Mouse (Mus musculus) right cerebral cortex, postnatal 36 days (tissue): ENCODE data around the gene Flywch2.

Experiments
- DNase-seq, 2 experiments: peaks; one replicate each; pipeline ENCODE4 v3.0.0; 2022; ENCODE audit warnings: low spot score in 2 of 2, mixed read lengths in 1 of 2

The Flywch2 gene

DNA sequence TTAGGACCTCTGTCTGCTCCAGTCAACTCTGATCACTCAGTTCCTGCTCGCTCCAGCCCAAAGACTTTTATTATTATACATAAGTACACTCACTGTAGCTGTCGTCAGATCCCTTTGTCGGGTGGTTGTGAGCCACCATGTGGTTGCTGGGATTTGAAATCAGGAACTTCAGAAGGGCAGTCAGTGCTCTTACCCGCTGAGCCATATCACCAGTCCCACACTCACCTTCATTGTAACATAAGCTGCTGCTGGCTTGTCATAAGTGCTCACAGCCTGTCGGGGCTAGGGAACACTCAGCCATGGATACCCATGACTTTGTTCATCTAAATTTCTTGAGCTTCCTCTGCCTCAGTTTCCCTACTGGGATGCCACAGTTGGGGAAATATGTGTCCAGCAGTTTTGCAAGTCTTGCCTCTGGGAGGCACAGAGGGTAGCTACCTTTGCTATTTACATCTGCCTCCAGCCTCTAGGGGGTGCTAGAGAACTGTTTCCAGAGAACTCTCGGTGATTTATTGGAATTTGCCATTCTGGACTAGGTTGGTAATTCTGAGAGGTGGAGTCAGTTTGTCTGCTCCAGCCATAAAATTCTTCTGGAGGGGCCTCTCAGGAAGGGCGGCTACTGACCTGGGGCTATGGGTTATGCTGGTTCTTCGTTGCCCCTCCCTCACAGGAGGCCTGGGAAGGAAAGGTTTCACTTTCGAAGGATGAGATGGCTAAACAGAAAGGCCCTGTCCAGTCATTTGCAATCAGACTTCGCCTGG, 37.1 kb downstream of the Flywch2 start:
- DNase-seq, result peak; percentile 52 to 63

DNA sequence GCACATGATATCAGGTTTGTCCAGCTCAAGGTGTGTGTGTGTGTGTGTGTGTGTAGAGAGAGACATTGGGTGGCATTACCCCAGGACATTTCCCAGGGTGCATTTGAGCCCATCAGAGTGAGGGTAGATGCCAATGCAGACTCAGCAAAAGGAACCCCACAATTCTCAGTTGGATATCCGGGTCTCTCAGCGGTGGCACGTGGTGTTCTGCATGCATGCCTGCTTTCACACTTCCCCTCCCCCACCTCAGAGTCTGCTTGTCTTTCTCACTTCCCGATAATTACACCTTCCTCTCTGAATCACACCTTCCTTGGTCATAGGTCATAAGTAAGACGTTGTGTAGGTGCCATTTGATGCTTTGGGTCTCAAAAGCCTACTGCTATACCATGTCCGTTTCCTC, 37.9 kb downstream of the Flywch2 start:
- DNase-seq, result no peak

DNA sequence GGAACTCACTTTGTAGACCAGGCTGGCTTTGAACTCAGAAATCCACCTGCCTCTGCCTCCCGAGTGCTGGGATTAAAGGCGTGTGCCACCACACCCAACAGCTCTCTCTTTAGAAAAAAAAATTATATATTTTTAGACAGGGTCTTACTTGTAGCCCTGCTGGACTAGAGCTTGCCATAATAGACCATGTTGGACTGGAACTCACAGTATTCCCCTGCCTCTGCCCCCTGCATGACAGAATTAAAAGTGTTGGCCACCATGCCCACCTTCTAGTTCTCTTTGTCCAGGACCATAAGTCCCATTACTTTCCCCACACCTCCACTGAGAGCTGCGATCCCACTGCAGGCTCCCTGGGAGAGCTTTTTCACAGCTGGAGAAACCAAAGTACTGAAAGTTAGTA, 38.4 kb downstream of the Flywch2 start:
- no peak for DNase-seq

DNA sequence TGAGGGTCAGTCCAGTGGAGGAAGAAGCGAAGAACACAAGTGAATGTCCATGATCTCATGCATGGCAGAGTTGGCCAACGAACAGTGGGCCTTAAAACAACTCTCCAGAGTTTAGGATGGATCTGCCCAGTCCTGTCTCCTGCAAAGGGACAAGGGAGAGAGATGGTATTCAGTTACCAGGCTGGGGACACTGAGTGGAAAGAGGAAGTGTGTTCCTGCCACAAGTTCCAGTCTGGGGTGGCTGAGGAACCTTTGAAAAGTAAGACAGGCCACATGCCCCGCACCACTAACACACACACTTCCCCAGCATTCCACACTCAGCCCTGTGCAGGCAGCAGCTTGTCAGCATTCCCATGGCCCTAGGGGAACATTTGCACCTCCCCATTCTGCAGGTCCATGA, 39.1 kb downstream of the Flywch2 start:
- no peak for DNase-seq

DNA sequence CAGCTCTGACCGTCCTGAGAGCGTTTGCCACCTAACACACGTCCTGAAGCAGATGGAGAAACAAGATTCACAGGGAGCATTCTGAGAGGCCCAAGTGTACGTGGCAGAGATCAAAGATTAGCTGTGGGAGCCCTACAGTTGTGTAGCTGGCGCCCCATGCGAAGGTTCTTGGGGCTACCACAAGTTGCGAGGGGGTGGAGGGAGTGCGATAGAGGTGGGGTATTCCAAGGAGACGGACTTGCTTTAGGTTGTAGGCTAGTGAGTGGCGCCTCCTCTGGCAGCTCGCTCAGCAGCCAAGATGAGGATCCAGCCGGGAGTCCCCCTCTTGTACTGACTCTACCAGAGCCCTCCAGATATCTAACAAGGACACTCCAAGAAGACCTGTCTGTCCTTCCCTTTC, 39.6 kb downstream of the Flywch2 start:
- DNase-seq, result no peak

DNA sequence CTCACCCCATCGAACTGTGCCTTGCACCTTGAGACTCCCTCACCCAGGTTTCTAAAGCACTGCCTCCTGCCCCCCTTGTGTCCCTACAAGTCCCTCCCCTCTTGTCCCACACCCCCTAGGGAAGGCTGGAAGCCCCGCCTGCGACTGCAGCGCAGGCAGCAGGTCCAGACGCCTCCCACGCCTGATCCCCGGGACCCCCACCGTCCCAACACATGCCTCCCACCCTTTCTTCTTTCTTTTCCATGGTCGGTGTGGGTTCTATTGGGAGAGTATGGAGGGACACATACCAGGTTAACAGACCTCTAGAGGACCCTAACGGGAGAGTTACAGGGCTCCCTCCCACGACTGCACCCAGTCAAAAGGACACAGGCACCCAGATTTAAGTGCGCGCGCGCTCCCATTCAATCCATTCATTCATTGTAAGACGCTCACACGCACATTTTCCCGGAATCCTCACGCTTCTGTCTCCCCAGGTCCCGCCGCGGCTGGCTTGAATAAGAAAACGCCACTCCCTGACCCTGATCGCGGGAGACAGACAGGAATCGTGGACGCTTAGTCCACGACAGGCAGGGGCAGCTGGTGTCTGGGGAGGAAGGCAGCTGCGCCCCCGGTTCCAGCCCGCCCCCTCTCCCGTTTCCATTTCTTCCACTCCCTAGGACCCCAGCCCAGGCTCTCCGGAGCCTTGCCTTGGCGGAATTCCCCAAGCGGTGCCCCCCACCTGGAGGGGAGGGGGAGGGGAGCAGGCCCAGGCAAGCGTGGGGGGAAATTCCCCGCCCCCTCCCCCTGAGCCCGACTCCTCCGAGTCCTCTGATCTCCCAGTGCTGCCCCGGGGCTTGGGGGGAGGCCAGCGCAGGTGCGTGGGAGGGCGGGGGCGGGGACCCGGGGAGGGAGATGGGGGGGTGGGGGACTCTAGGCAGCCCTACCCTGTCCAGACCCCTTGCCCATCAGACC, 40.3 kb downstream of the Flywch2 start, which contains the start of gene Kremen2:
Kremen2 (minus strand) TSS at position 533 of the 951 bp plus-strand sequence.
- no peak for DNase-seq

DNA sequence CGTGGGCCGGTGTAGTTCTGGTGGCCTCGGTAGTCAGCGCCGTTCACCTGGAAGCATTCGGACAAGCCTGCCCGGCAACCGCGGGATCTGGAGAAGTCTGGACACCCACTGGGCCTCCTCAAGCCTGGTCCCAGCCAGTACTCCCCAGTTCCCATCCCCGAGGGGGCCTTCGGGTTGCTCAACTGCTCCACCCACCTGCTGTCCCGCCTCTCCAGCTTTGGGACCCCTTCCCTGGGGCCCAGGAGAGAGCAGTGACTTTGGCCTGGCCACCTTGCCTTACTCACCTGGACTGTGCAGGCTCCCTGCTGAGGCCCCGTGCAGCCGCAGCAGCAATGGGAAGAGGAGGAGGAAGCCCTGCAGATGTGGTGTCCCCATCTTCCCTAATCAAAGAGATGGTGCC, 41.2 kb downstream of the Flywch2 start:
- DNase-seq, result no peak

DNA sequence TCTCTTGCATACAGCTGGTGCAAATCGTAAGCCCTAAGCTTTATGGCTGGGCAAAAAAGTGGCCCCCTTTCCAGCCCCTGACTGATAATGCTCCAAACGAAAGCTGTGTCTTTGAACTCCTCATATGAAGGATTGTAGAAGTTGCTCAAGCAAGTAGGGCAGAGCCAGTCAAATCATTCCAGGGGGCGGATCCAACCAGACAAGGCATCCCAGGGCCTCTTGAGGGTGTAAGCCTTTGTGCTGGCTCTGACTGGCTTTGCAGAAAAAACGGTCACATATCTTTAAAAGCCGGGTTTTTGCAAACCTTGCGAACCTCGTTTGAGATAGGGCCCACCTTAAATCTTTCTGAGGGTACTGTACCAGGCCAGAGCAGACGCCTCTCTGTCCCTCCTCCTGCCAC, 41.8 kb downstream of the Flywch2 start:
- no peak for DNase-seq

DNA sequence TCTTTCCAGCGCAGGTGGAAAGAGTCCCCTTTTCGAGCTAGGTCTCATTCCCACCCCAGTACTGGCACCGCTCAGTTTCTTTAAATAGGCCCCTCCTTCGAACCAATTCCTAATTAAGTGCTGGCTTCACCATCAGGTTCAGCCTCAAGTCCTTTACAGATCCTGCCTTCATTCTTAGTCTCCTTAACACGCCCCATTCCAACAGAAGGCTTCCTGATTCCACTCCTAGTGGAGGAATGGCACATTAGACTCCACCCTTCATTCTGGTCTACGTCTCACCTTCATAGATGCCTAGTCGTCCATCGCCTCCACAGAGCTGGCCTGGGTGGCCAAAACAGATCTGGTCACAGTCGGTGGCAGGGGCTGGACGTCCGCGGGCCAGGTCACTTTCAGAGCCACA, 42.9 kb downstream of the Flywch2 start:
- no peak for DNase-seq

DNA sequence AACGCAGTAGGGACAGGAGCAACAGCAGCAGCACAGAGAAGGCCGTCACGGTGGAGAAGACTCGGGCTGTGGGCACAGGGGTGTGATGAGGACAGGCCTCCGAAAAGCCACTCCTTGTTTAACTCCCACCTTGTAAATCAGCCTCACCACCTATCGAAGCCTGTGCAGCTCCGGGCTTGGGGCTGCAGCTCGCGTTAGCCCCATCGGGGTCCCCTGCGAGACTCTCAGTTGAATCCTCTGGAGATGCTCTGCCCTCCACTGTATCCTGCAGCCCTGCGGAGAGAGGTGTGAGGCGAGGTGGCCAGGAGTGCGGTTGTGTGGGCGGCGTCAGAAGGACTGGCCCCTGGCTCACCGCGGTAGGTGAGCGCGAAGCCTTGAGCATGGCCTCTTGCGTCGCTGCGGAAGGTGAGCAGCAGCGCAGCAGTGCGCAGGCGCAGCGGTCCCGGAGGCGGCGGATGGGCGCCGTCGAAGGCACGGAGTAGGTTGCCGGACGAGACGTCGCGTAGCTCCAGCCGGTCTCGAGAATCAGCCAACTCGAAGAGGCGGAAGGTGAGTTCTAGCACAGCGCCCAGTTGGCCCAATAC, 43.6 kb downstream of the Flywch2 start:
- no peak for DNase-seq

DNA sequence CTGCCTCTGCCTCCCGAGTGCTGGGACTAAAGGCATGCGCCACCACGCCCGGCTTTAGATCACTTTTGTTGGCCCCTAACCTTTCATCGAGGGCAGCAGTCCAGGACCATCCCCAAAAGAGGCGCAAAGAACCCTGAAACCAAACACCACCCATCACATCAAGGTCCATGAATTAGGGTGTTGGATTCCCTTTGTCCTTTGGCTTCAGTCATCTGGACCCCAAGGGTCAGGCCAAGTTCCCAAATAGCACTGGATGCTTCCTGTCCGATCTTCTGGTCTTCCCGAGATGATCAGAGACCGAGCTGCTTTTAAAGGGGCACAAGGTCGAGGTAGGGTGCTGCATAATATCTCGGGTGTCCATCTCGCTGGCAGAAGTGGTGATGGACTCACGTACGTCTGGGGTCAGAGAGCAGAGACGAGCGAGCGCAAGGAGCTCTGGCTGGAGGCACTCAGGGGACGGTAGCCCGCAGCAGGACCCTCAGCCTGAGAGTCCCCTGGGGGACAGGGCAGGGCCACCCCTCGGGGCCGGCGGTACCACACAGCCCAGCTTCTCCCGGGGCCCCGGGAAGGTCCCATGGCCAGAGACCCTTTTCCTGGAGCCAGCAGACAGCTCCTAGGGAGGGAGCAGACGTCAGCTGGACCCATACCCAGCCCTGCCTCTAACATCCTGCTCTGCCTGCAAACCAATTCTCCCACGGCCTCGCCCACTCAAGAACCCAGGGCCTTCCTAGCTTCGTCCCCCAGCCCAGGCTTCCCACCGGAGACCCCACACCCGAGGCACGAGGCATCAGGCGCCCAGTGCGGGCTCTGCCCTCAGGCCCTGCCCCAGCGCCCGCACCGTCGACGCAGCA, 44.3 kb downstream of the Flywch2 start:
- no peak for DNase-seq

DNA sequence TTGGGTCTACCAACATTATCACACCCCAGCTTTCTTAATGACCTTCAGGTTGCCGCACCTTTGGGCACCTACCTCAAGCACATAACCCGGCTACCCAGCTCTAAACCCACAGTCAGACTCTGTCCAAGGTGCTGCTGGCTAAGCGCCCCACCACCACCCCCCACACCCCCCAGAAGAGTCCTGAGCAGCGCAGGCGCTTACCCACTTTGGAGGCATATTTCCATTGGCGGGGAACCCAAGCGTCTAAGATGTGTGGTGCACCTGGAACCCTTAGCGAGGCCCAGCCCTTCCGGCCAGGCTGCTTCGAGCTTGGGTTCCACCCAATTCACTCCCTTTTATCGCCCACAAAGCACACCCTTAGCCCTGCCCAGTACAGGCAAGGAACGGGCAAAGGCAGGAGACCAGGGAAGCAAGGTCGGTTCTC, 45.3 kb downstream of the Flywch2 start, which contains the start of gene Paqr4:
Paqr4 (minus strand) TSS at position 270 of the 424 bp plus-strand sequence.
- DNase-seq, result no peak

DNA sequence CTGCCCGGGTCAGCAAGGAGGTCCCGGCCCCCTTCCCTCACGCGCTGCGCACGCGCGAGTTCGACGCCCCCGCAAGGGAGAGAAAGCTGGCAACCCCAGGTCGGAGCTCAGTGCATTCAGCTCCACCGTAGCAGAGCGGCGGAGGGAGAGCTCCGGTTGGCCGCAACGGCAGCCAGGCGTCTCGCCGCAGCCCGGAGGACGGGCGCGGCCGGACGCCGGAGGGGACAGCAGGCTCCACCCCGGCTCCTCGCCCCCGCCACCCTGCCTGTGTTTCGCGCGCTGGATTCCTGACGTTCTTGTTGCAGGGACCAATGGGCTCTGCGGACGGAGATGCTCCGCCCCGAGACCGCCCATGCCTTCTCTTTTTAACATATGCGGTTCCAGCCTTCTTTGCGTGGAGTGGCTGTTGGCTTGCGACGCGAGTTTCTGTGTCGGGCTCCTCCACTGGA, 45.7 kb downstream of the Flywch2 start:
- DNase-seq, result peak; percentile 92 to 94

DNA sequence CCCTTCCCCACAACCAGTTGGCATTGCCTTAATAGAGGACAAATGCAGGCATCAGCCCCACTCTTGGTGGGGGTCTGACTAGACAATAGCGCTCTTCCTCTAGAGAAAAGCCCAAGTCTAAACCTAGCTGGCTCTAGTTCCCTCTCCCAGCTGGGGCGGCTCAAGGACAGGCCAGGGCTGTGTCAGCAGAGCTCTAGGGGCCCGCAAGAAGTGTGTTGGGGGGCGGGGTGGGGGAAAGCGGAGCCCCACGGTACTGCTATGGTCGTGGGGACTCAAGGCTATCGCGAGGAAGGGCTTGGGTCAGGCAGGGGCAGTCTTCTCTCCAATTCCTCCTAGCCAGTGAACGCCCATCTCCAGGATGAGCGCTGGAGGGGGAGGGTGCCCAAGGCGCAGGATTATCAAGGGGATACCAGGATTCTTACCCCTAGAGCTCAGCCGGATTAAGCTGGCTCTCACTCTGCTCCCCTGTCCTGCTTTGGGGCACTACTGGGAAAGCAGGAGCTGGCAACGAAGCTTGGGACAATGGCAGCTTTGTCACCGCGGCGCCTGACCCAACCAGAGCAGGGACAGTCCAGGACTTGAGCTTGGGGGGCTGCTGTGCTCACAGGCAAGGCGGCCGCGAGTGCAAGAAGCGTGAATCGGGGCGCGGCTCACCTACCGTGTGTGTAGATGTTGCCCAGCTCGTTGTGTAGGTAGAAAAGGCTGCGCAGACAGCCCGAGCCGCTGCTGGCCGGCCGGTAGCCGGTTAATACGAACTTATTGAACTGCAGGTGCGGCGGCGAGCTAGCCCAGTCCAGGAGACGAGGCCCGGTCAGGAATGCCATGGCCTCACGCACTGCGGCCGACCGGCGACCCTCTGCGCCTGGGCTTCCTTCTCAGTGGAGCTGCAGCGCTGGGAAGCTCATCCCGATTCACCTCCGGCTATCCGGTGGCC, 46.4 kb downstream of the Flywch2 start:
- DNase-seq, result peak; percentile 48 to 50

DNA sequence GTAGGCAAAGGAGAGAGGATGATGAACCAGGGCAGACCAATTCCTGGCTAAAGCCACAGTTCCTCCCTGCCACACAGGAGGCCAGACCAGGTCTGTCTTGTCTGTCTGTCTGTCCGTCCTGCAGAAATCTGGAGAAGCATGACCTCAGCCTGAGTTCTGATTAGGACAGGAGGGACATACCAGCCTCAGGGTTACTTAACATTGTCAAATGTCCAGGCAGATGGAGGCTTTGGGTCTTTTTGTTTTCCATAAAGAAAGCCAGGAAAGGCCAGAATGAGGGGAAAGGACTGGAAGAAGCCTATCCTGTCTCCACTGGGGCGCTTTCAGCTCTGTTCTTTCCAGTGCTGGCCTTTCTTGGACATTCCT, 47.1 kb downstream of the Flywch2 start:
- no peak for DNase-seq

DNA sequence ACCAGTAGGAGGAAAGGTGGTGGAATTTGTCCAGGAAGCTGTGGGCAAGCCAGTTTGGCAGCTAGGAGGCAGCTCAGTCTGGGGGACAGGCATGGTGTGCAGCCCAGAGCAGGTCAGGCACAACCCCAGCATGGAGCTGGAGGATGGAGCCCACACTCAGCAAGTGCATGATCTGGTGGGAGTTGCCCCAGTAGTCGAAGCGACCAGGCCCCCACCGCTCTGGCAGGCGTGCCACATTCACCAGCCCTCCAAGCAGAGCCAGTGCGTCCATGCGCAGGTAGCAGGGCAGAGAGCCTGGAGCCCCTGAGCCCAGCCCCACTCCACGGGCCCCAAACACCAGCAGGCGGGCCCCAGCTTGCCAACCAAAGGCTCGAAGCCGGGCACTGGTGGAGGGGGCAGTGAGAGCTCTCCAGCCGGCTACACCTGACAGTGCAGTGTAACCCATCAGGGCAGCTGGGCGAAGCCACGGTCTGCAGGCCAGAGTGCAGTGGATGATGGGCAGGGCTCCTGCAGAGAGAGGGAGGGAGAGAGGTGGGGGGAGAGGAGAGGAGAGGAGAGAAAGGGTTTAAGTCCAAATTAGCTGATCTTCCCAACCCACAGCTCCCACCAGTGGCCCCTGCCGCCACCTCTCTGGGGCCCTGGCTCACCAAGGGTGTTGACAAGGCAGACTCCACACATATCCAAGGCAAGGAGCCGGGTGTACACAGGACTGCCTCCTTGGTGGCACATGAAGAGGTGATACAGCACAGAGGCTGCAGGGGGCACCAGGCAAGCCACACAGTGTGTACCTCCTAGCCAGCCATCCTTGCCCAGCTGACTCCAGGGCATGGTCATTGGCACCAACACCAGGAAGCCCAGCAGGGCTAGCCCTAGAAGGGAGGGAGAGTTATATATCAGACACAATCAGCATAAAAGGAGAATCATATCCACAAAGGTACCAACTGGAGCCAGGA, 48.1 kb downstream of the Flywch2 start:
- DNase-seq, result no peak

DNA sequence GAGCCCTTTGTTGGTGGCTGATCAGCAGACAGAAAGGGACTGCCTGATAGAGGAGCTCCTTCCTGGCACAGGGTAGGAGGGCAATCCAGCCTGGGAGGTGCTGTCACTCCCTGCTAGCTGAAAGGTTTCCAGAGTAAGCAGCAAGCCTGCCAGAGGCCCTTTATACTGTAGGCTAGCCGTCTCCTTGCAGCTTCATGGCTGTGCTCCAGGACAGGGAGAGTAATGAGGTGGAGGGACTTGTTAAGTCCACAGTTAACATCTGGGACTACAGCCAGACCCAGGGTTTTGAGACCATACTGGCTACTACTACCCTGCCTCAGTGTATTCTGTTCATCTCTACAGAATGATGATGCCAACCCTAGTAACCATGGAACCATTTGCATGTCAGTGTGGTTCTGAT, 51.5 kb downstream of the Flywch2 start:
- DNase-seq, result no peak

DNA sequence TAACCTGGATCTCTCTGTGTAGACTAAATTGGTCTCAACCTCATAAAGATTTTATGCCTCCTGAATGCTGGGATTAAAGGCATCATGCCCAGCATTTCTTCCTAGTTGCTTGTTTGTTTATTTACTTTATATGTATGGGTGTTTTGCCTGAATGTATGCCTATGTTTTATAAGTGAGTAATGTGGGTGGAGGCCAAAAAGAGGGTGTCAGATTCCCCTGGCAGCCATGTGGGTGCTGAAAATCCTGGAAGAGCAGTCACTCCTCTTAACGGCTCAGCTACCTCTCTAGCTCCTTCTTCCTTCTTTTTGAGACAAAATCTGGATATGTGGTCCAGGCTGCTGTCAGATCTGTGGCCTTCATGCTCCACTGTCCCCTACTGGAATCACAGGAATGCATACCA, 55.4 kb downstream of the Flywch2 start:
- DNase-seq, result no peak
